Mouse (Mus musculus): ENCODE data around the gene Isyna1. TPM values are rescaled to one million over a fixed set of nuclear protein-coding genes. Genes with fewer than 3 reads are reported as not detected.

Isyna1 gene
- polyA plus RNA-seq, 1 experiment from 2014 or later = 185 TPM

DNA sequence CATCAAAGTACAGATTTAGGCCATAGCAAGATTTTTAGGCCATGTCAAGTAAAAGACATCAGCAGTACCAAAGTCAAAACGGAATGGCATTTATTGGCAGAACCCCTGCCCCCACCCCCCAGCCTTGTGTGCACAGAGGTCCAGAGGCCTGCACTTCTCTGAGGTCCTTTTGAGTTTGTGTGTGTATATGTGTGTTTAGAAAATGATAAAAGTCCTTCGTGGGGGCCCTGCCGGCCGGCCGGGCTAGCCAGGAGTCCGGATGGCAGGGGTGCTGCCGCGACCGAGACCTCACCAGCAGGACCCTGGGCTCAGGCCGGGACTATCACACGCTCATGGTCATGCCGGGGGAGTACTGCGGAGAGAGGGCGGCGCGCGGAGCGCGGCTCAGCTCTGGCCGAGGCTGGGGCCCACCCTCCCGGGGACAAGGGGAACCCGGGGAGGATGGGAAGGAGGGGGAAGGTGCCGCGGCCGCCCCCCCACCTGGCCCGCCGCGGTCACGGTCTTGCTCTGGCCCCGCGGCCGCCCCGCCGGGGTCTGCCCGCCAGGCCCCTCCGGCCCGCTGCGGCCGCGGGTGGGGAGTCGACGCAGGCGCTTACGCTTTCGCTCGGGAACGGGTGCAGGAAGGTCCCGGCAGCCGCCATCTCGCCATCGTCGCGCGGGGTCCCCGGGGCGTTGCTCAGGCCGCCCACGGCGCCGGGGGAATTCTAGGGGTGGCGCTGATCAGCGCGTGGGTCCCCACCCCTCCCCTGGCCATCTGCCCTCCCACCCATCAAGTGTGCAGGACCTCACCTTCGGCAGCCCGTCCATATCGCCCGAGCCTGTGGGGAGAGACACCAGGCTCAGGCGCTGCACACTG is 3.5 kb downstream of the Isyna1 start:
- H3K9me3 ChIP-seq = no peaks in the 10 kb centered on the region
- ATAC-seq (ENCODE audit: insufficient number of reproducible peaks, insufficient read depth, low FRiP score, low TSS enrichment) = no peak
- 20% methylated on average over 30 of the region's 68 CpGs for WGBS
- H3K27me3 ChIP-seq = no peaks in the 10 kb centered on the region
- H3K4me1 ChIP-seq = peaks cover 77% of the 10 kb centered on the region
- peak overlapping the region; percentile 65 for H3K27ac ChIP-seq
- H3K36me3 ChIP-seq = peaks cover 29% of the 10 kb centered on the region
- peak overlapping the region; percentile 49 for H3K4me3 ChIP-seq
- peak overlapping the region; percentile 84 for H3K4me2 ChIP-seq (replicated peaks)
- H3K9ac ChIP-seq = peak overlapping the region; percentile 73

DNA sequence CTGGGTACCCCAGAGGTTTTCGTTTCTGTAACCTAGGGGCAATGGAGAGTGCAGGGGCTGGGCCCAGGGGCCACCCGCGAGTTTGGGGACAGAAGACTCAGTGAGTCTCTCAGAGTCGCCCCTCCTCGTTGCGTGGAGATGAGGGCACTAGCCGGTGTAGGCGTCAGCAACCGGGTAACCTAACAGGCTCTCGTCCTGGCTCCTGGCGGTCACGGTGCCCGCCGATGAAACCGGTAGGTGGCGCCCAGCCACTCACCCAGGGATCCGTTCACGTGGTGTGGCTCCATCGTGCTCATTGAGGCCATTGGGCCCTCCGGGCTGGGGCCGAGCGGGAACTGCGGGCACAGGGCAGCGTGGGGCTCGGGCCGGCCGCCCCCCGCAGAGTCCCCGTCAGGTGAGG is 4.1 kb downstream of the Isyna1 start:
- Histone ChIP-seq H3K4me1 (peaks cover 73% of the 10 kb centered on the region), H3K4me3 (peak overlapping the region; percentile 49), H3K9me3 (no peaks in the 10 kb centered on the region), H3K27ac (peak overlapping the region; percentile 65), H3K4me2 (replicated peaks) (peak overlapping the region; percentile 84), H3K9ac (peak overlapping the region; percentile 73), H3K36me3 (peaks cover 34% of the 10 kb centered on the region), H3K27me3 (no peaks in the 10 kb centered on the region)
- ATAC-seq (ENCODE audit: insufficient number of reproducible peaks, insufficient read depth, low FRiP score, low TSS enrichment) = no peak
- 1% methylated on average over 29 of the region's 29 CpGs for WGBS

DNA sequence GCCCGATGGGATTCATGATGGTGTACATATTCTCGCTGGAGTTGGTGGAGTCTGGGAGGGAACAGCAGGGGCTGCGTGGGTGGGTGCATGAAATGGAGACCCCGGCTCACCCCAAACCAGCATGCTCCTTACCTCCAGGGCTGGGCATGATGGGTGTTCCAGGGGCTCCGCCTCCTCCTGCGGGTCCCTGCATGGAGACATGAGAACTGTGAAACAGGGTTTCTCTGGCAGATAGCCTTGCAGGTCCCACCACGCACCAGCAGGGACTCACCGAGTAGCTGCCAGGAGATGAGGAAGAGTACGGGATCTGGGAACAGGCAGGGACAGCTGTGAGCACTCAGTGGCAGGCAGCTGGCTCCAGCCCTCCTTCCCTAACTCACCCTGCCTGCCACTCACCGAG is 4.5 kb downstream of the Isyna1 start:
- WGBS = 13% methylated on average over 10 of the region's 10 CpGs
- Histone ChIP-seq H3K36me3 (peaks cover 34% of the 10 kb centered on the region), H3K4me1 (peaks cover 69% of the 10 kb centered on the region)

DNA sequence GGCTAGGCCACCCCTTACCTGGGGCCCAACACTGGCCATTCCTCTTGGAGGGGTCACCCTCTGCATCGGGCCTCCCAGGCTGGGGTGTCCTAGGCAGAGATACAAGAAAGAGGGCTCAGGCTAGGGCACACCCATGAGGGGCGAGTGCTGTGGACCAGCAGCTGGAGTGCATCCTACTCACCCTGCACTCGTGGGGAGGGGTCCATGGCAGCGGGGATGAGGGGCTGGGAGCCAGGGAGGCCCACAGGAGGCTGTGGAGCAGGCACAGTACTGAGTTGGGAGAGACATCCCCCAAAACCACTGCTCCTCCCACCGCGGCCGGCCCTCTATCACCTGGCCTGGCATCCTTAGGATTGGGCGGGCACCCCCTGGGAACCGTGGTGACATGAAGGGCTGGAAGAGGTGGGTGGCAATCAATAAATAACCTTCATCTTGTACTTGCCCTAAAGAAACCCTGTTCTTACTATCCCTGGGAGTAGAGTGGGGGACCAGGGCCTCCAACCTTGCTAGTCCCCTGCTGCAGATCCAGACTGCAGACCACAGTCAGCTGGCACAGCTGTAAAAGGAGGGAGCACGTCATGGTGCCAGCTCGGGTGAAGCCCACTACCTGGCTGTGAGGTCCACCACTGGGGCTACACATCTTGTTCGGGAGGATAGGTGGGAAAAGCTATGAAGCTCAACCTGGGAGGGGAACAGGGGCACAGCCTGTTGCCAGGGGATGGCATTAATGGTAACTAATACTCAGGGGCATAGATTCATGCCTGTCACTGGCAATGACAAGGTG is 5.5 kb downstream of the Isyna1 start:
- Histone ChIP-seq H3K4me2 (replicated peaks) (no peak overlapping the region), H3K9me3 (no peaks in the 10 kb centered on the region), H3K27ac (no peak overlapping the region; the same call in 1 of the 2 replicates), H3K9ac (no peak overlapping the region), H3K27me3 (no peaks in the 10 kb centered on the region), H3K4me1 (peaks cover 69% of the 10 kb centered on the region), H3K4me3 (no peak overlapping the region), H3K36me3 (peaks cover 39% of the 10 kb centered on the region)
- WGBS = 81% methylated on average over 12 of the region's 12 CpGs
- no peak for ATAC-seq (ENCODE audit: insufficient number of reproducible peaks, insufficient read depth, low FRiP score, low TSS enrichment)

More for the DNA sequence above, 4.5 kb downstream of the Isyna1 start:
- Histone ChIP-seq H3K9ac (peak overlapping the region; percentile 46), H3K4me3 (peak overlapping the region; percentile 49), H3K4me2 (replicated peaks) (peak overlapping the region; percentile 84), H3K9me3 (no peaks in the 10 kb centered on the region), H3K27ac (peak overlapping the region; percentile 65), H3K27me3 (no peaks in the 10 kb centered on the region)
- ATAC-seq (ENCODE audit: insufficient number of reproducible peaks, insufficient read depth, low FRiP score, low TSS enrichment) = no peak

DNA sequence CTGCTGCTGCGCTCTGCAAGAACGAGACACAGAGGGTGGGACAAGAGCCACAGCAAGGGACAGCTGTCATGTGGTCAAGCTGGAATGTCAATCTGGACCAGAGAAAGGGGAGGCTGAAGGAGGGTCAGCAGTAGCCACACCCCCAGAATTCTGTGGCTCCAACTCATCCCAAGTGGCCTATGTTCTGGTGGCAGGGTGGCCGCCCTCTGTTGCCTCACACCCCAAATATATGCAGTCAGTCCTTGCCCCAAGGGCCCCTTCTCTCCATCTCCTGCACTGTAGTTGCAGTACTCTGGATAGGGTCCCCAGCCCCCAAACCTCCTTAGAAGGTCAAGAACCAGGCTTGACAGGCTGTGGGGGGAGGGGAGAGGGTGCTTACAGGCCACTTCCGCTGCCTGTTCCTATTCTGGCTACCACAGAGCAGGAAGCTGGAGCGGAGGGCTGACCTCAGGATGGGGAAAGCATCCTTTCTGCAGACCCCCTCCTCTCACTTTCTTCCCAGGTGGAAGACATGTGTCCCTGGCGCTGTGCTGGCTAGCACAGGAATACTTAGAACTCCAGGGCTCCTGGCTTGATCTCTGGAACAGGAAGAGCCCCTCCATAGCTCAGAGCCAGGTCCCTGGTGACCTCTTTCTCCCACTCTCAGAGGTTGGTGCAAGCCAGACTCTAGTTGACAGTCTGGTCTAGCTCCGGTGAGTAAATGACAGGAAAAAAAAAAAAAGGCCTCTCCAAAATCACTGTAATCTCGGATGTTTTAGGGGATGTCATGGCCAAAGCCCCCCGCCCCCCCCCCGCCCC is 6.5 kb downstream of the Isyna1 start:
- Histone ChIP-seq H3K9me3 (no peaks in the 10 kb centered on the region), H3K9ac (peak overlapping the region; percentile 24; the same call in 1 of the 2 replicates), H3K4me2 (replicated peaks) (peak overlapping the region; percentile 54), H3K27ac (peak overlapping the region; percentile 87), H3K36me3 (peaks cover 38% of the 10 kb centered on the region), H3K27me3 (no peaks in the 10 kb centered on the region), H3K4me1 (peaks cover 59% of the 10 kb centered on the region), H3K4me3 (peak overlapping the region; percentile 22)
- no peak for ATAC-seq (ENCODE audit: insufficient number of reproducible peaks, insufficient read depth, low FRiP score, low TSS enrichment)
- WGBS = 18% methylated on average over 10 of the region's 10 CpGs

DNA sequence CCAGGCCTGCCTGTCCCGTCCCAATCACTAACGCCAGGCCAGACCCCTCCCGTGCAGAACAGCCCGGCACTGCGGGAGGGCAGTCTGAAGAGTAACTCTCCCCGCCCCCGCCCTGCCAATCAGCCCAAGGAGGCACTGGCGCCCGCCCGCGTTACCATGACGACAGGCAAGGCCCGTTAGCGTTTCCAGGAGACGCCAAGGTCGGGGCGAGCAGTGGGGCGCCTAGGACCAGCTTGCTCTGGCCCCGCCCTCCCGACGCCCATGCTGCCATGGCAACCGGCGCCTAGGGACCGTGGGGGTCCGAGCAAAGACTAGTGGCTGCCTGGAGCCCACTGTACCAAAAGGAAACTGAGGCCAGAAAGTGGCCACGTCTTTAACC is 7.1 kb downstream of the Isyna1 start:
- ATAC-seq (ENCODE audit: insufficient number of reproducible peaks, insufficient read depth, low FRiP score, low TSS enrichment) = peak; percentile 37
- Histone ChIP-seq H3K4me1 (peaks cover 59% of the 10 kb centered on the region), H3K27me3 (no peaks in the 10 kb centered on the region), H3K4me3 (peak overlapping the region; percentile 22; the same call in 1 of the 2 replicates), H3K9me3 (no peaks in the 10 kb centered on the region), H3K36me3 (peaks cover 32% of the 10 kb centered on the region), H3K27ac (peak overlapping the region; percentile 87), H3K4me2 (replicated peaks) (peak overlapping the region; percentile 54), H3K9ac (peak overlapping the region; percentile 24; the same call in 1 of the 2 replicates)
- 1% methylated on average over 26 of the region's 26 CpGs for WGBS

DNA sequence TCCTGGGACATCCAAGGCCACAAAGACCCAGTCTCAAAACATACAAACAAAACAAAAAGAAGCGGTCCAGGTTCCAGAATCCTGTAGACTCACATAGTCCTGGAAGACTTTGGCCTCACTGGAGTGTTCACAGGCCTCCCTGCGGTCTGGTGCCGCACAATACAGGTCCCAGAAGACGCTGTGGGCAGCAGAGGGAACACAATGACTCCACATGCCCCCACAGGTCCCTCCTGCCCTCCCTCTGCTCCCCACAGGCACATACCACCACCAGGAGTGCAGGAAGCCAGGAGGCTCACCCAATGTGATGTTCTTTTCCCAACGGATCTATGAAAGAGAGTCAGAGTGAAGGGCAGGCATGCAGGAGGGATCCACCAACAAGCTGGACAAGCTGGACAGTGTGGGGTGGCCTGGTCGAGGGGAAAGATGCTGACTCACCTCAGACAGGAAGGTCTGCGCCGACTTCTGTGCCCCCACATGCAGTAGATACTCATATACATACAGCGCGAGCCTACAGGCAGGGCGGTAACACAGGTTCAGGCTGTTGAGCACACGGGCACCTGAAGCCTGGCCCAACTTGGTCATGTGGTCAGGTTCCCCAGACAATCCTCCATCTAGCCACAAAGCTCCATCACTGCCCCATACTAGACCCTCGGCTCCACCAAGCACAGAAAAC is 8.1 kb downstream of the Isyna1 start:
- no peak for ATAC-seq (ENCODE audit: insufficient number of reproducible peaks, insufficient read depth, low FRiP score, low TSS enrichment)
- Histone ChIP-seq H3K27ac (peak overlapping the region; percentile 87; the same call in 1 of the 2 replicates), H3K36me3 (peaks cover 24% of the 10 kb centered on the region; the same call in 1 of the 2 replicates), H3K4me2 (replicated peaks) (no peak overlapping the region), H3K9ac (no peak overlapping the region), H3K4me1 (peaks cover 59% of the 10 kb centered on the region), H3K4me3 (no peak overlapping the region), H3K27me3 (no peaks in the 10 kb centered on the region), H3K9me3 (no peaks in the 10 kb centered on the region)
- 92% methylated on average over 13 of the region's 13 CpGs for WGBS

DNA sequence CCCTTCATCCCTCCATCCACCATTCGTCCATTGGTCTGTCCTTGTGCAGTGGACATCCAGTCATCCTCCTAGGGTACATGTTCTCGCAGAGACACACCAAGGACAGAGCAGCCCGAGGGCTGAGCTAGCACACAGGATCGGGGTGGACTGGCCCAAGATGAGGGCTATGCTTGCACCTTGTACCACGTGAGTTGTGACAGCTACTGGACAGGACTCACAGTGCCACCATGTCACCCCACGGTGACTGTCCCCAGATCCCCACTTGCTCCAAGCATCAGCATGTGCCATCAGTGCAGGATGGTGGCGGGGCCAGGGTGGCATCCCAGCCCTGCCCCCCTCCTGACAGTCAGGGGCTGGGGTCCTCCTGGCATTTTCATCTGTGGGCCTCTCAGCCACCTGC is 10.4 kb downstream of the Isyna1 start:
- no peaks in the 10 kb centered on the region for H3K9me3 ChIP-seq
- no peak overlapping the region for H3K4me2 ChIP-seq (replicated peaks)
- H3K9ac ChIP-seq = no peak overlapping the region
- no peak overlapping the region for H3K27ac ChIP-seq
- no peaks in the 10 kb centered on the region for H3K27me3 ChIP-seq
- 83% methylated on average over 7 of the region's 7 CpGs for WGBS
- no peak overlapping the region for H3K4me3 ChIP-seq
- no peak for ATAC-seq (ENCODE audit: insufficient number of reproducible peaks, insufficient read depth, low FRiP score, low TSS enrichment)
- peaks cover 52% of the 10 kb centered on the region for H3K4me1 ChIP-seq
- peaks cover 22% of the 10 kb centered on the region; the same call in 1 of the 2 replicates for H3K36me3 ChIP-seq

DNA sequence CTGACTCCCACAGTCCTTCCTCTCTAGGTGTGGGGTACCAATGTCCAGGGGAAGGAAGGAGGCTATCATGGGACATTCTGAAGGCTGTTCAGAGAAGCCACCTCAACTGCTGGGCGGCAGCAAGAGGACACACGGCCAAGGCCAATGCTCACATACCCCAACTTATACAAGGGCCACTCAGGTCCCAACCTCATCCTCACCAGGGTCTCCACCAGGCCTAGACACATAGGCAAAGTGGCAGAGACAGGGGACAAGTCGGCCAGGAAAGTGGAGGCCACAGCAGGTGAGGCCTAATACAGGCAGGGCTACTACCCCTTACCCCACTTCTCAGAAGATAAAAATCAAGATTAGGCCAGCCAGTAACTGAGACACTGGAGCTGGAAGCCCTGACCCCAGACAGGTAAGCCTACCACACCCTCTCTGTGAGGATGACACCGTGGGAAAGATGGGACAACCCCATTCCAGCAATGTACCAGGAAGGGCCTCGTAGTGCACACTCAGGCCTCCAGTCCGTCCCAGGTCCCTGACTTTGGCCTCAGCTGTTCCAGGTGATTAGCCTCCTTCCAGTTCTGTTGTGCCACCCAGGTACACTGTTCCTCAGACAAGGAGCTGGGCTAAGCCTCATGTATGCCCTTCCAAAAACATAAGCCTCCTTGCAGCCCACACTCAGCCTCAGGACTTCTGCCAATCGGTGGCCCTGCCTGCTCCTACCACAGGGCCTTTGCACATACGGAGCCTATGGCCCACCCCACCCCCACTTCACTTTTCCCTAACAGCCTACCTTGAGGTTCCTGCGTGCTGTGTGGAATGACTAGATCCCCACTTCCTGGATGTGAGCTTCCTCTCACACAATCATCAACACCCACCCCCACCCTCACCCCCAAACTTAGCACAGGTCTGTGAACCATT is 12.0 kb downstream of the Isyna1 start:
- Histone ChIP-seq H3K9me3 (no peaks in the 10 kb centered on the region), H3K27ac (no peak overlapping the region), H3K4me1 (peaks cover 46% of the 10 kb centered on the region), H3K36me3 (peaks cover 19% of the 10 kb centered on the region; the same call in 1 of the 2 replicates), H3K4me3 (no peak overlapping the region), H3K4me2 (replicated peaks) (peak overlapping the region; percentile 87), H3K27me3 (no peaks in the 10 kb centered on the region), H3K9ac (no peak overlapping the region)
- no peak for ATAC-seq (ENCODE audit: insufficient number of reproducible peaks, insufficient read depth, low FRiP score, low TSS enrichment)
- WGBS = 88% methylated on average over 9 of the region's 9 CpGs

All from embryonic facial prominence, embryonic 12.5 days (tissue).